Mouse (Mus musculus): Measurements from ENCODE around the gene Ccdc134.

DNA sequence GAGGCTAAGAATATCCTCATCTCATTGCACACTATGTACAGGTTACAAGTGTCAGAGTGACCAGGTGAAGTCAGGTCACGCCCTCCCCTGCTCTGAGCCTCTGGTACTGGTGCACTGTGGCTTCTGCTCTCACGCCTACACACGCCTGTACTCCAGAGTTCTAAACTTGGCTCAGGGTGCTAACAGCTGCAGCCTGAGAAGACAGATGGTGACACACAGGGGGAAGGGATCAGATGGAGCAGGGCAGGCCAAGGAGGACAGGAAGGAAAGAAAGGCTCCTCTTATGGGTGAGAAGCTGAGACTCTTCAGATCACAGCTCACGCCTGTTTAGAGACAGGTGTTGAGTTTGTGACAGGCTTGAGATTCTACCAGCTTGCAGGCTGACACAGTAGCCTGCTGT, 7.7 kb downstream of the Ccdc134 start:
- TF ChIP-seq CTCF (IDR thresholded peaks at IDR 0.05; ENCODE audit: borderline replicate concordance, insufficient read depth, low read depth, low read length) (no peak), POLR2A (IDR thresholded peaks at IDR 0.05; ENCODE audit: borderline replicate concordance, insufficient read depth, low read length) (no peak)
